Mouse (Mus musculus): Measurements from ENCODE around the gene Brd4.

DNA sequence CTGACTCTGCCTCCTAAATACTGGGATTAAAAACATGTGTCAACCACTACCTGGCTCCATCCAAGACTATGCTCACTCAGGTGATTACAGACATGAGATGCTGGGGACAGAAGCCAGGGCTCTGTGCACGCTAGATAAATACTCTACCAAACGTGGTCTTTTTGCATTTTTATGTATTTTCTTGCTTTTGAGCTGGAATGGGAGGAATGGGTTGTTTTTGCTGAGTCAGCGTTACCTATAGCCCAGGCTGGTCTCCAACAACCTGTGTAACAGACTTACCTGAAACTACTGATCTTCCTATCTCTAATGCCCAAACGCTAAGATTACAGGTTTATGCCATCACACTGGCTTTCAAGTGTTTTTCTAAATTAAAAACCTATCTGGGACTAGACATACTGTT, 10.6 kb upstream of the Brd4 start:
- TF ChIP-seq CTCF (IDR thresholded peaks at IDR 0.05; ENCODE audit: low read depth) (no peak), EP300 (IDR thresholded peaks at IDR 0.05; ENCODE audit: low read depth) (no peak)
